Mouse (Mus musculus): ENCODE measurements at regions not wholly inside any gene's neighbourhood (a gene's known extent, or its start where the extent isn't known, plus 50 kb on each side); places are given as distances from the start of the nearest gene placed in this dataset.

GRCm38 (mm10) chr5:46431644-46432367 lies 574.4 kb upstream of the Lcorl start:
- Histone ChIP-seq H3K27ac (ENCODE audit: insufficient read depth, low read depth, low read length) (no peak overlapping the region), H3K4me3 (ENCODE audit: insufficient read depth, low read length) (no peak overlapping the region), H3K4me1 (ENCODE audit: control insufficient read depth, insufficient read depth, low read length) (no peaks in the 10 kb centered on the region)
- no peak for TF ChIP-seq CTCF (IDR thresholded peaks at IDR 0.05; ENCODE audit: low read depth, low read length)
- no peak for TF ChIP-seq POLR2A (IDR thresholded peaks at IDR 0.05; ENCODE audit: borderline replicate concordance, low read depth, low read length)

- Histone ChIP-seq H3K4me3 (ENCODE audit: insufficient read depth, low read length) (no peak overlapping the region), H3K27ac (ENCODE audit: insufficient read depth, low read depth, low read length) (no peak overlapping the region), H3K4me1 (ENCODE audit: control insufficient read depth, insufficient read depth, low read length) (no peaks in the 10 kb centered on the region)
- TF ChIP-seq CTCF (IDR thresholded peaks at IDR 0.05; ENCODE audit: low read depth, low read length): no peak
- TF ChIP-seq POLR2A (IDR thresholded peaks at IDR 0.05; ENCODE audit: borderline replicate concordance, low read depth, low read length): no peak
Observed at GRCm38 (mm10) chr5:46422738-46423137, 565.3 kb upstream of the Lcorl start.

GRCm38 (mm10) chr5:46406969-46407368 lies 549.6 kb upstream of the Lcorl start:
- TF ChIP-seq CTCF (IDR thresholded peaks at IDR 0.05; ENCODE audit: low read depth, low read length): no peak
- no peak for TF ChIP-seq POLR2A (IDR thresholded peaks at IDR 0.05; ENCODE audit: borderline replicate concordance, low read depth, low read length)
- no peak overlapping the region for H3K27ac ChIP-seq (ENCODE audit: insufficient read depth, low read depth, low read length)
- no peak overlapping the region for H3K4me3 ChIP-seq (ENCODE audit: insufficient read depth, low read length)
- no peaks in the 10 kb centered on the region for H3K4me1 ChIP-seq (ENCODE audit: control insufficient read depth, insufficient read depth, low read length)

- Histone ChIP-seq H3K4me1 (ENCODE audit: control insufficient read depth, insufficient read depth, low read length) (no peaks in the 10 kb centered on the region), H3K27ac (ENCODE audit: insufficient read depth, low read depth, low read length) (no peak overlapping the region), H3K4me3 (ENCODE audit: insufficient read depth, low read length) (no peak overlapping the region)
- no peak for TF ChIP-seq POLR2A (IDR thresholded peaks at IDR 0.05; ENCODE audit: borderline replicate concordance, low read depth, low read length)
- TF ChIP-seq CTCF (IDR thresholded peaks at IDR 0.05; ENCODE audit: low read depth, low read length): no peak
Observed at GRCm38 (mm10) chr5:46406404-46406803, 549.0 kb upstream of the Lcorl start.

GRCm38 (mm10) chr5:46386591-46386990 lies 529.2 kb upstream of the Lcorl start:
- no peak overlapping the region for H3K4me3 ChIP-seq (ENCODE audit: insufficient read depth, low read length)
- no peaks in the 10 kb centered on the region for H3K4me1 ChIP-seq (ENCODE audit: control insufficient read depth, insufficient read depth, low read length)
- no peak overlapping the region for H3K27ac ChIP-seq (ENCODE audit: insufficient read depth, low read depth, low read length)
- no peak for TF ChIP-seq CTCF (IDR thresholded peaks at IDR 0.05; ENCODE audit: low read depth, low read length)
- TF ChIP-seq POLR2A (IDR thresholded peaks at IDR 0.05; ENCODE audit: borderline replicate concordance, low read depth, low read length): no peak

- no peaks in the 10 kb centered on the region for H3K4me1 ChIP-seq (ENCODE audit: control insufficient read depth, insufficient read depth, low read length)
- H3K27ac ChIP-seq (ENCODE audit: insufficient read depth, low read depth, low read length): no peak overlapping the region
- TF ChIP-seq POLR2A (IDR thresholded peaks at IDR 0.05; ENCODE audit: borderline replicate concordance, low read depth, low read length) (no peak), CTCF (IDR thresholded peaks at IDR 0.05; ENCODE audit: low read depth, low read length) (no peak)
- H3K4me3 ChIP-seq (ENCODE audit: insufficient read depth, low read length): no peak overlapping the region
Observed at GRCm38 (mm10) chr5:46367328-46367727, 509.9 kb upstream of the Lcorl start.

- Histone ChIP-seq H3K27ac (ENCODE audit: insufficient read depth, low read depth, low read length) (no peak overlapping the region), H3K4me1 (ENCODE audit: control insufficient read depth, insufficient read depth, low read length) (no peaks in the 10 kb centered on the region)
- no peak for TF ChIP-seq POLR2A (IDR thresholded peaks at IDR 0.05; ENCODE audit: borderline replicate concordance, low read depth, low read length)
- no peak for TF ChIP-seq CTCF (IDR thresholded peaks at IDR 0.05; ENCODE audit: low read depth, low read length)
Observed at GRCm38 (mm10) chr5:46363661-46364060, 506.2 kb upstream of the Lcorl start.

GRCm38 (mm10) chr5:46361637-46362036 lies 504.2 kb upstream of the Lcorl start:
- no peak overlapping the region for H3K27ac ChIP-seq (ENCODE audit: insufficient read depth, low read depth, low read length)
- H3K4me1 ChIP-seq (ENCODE audit: control insufficient read depth, insufficient read depth, low read length): no peaks in the 10 kb centered on the region
- H3K4me3 ChIP-seq (ENCODE audit: insufficient read depth, low read length): no peak overlapping the region
- no peak for TF ChIP-seq POLR2A (IDR thresholded peaks at IDR 0.05; ENCODE audit: borderline replicate concordance, low read depth, low read length)
- TF ChIP-seq CTCF (IDR thresholded peaks at IDR 0.05; ENCODE audit: low read depth, low read length): no peak

More at GRCm38 (mm10) chr5:46363661-46364060, 506.2 kb upstream of the Lcorl start:
- H3K4me3 ChIP-seq (ENCODE audit: insufficient read depth, low read length): no peak overlapping the region

GRCm38 (mm10) chr5:46348448-46348847 lies 491.0 kb upstream of the Lcorl start:
- Histone ChIP-seq H3K27ac (ENCODE audit: insufficient read depth, low read depth, low read length) (no peak overlapping the region), H3K4me1 (ENCODE audit: control insufficient read depth, insufficient read depth, low read length) (no peaks in the 10 kb centered on the region), H3K4me3 (ENCODE audit: insufficient read depth, low read length) (no peak overlapping the region)
- TF ChIP-seq CTCF (IDR thresholded peaks at IDR 0.05; ENCODE audit: low read depth, low read length) (no peak), POLR2A (IDR thresholded peaks at IDR 0.05; ENCODE audit: borderline replicate concordance, low read depth, low read length) (no peak)

GRCm38 (mm10) chr5:46347368-46348083 lies 490.1 kb upstream of the Lcorl start:
- no peaks in the 10 kb centered on the region for H3K4me1 ChIP-seq (ENCODE audit: control insufficient read depth, insufficient read depth, low read length)
- no peak overlapping the region; the same call in 1 of the 2 replicates for H3K4me3 ChIP-seq (ENCODE audit: insufficient read depth, low read length)
- no peak for TF ChIP-seq POLR2A (IDR thresholded peaks at IDR 0.05; ENCODE audit: borderline replicate concordance, low read depth, low read length)
- peak; percentile 54 for TF ChIP-seq CTCF (IDR thresholded peaks at IDR 0.05; ENCODE audit: low read depth, low read length)
- no peak overlapping the region for H3K27ac ChIP-seq (ENCODE audit: insufficient read depth, low read depth, low read length)
